16 mouse cellular contexts compared by ENCODE assay signal in the genomic region with DNA sequence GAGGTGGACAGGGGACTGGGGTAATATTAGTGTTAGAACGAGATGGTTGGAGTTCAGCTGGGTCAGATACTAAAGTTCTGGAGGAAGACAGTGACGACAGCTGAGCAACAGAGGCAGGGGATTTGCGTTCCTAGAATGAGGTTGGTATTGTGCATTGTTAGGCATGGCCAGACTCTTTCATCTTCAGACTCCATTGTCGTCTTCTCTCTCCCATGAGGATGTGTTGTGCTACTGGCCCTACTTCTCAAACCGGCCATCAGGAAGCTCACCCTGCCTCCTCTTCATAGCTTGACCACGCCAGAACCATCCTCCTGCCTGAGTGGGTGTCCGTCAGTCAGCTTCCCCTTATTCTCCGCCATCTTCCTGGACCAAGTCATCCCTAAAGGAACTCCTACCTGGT.
"Had no signal": no experiment of that assay in that cellular context is flagged by ENCODE, and none has a peak within 500 bp of the region (broad histone marks: within the 10 kb centered on the region; RNA-seq: fewer than 3 reads in every experiment).

No protein-coding gene starts in this region.

- H3K9me3 ChIP-seq: neural tube, embryonic 13.5 days; neural tube, embryonic 15.5 days; stomach, embryonic 15.5 days had no signal

- DNase-seq: retina, postnatal 1 day; right cerebral cortex, adult 18-20 months; right cerebral cortex, postnatal 14 days; right cerebral cortex, postnatal 25 days; right cerebral cortex, postnatal 4 days; spleen, adult 18-20 months; thymus, adult 18-20 months; thymus, adult 2 months; thymus, postnatal 14 days; thymus, postnatal 25 days; thymus, postnatal 36 days; thymus, postnatal 4 days had no signal

- H3K27ac ChIP-seq: neural tube, embryonic 13.5 days; neural tube, embryonic 15.5 days; stomach, embryonic 15.5 days; stomach, postnatal 0 days had no signal

- H3K36me3 ChIP-seq: neural tube, embryonic 13.5 days; neural tube, embryonic 15.5 days; stomach, embryonic 15.5 days had no signal

- H3K4me3 ChIP-seq: neural tube, embryonic 13.5 days; neural tube, embryonic 15.5 days; stomach, embryonic 15.5 days had no signal

- H3K27me3 ChIP-seq: neural tube, embryonic 13.5 days; neural tube, embryonic 15.5 days; stomach, embryonic 15.5 days had no signal

- H3K4me1 ChIP-seq: neural tube, embryonic 13.5 days; stomach, embryonic 15.5 days had no signal

- H3K4me2 ChIP-seq: neural tube, embryonic 13.5 days; neural tube, embryonic 15.5 days; stomach, embryonic 15.5 days had no signal

- H3K9ac ChIP-seq: neural tube, embryonic 13.5 days; neural tube, embryonic 15.5 days; stomach, embryonic 15.5 days had no signal
